Mouse (Mus musculus) spleen, postnatal 36 days (tissue): ENCODE data around the gene Hoxa10.

Experiments used
- DNase-seq, 2 experiments: peaks; one replicate each; pipeline ENCODE4 v3.0.0; 2022; ENCODE audit warnings: low spot score in 2 of 2, mixed read lengths in 1 of 2

Gene Hoxa10

GRCm38 (mm10) chr6:52245040-52245756 is 4.5 kb upstream of the Hoxa10 start:
- DNase-seq = no peak

- no peak for DNase-seq
These were observed 3.9 kb upstream of the Hoxa10 start for GRCm38 (mm10) chr6:52244471-52245039.

GRCm38 (mm10) chr6:52243681-52244121 is 3.0 kb upstream of the Hoxa10 start:
- DNase-seq = no peak

- DNase-seq = no peak
These were observed 2.2 kb upstream of the Hoxa10 start for GRCm38 (mm10) chr6:52242801-52243332.

GRCm38 (mm10) chr6:52241001-52241621 is 457 bp upstream of the Hoxa10 start:
- DNase-seq = no peak

GRCm38 (mm10) chr6:52239625-52240388 is 847 bp downstream of the Hoxa10 start:
- no peak for DNase-seq

GRCm38 (mm10) chr6:52238976-52239375 is 1.7 kb downstream of the Hoxa10 start:
- DNase-seq = no peak

GRCm38 (mm10) chr6:52238155-52238545 is 2.5 kb downstream of the Hoxa10 start:
- no peak for DNase-seq

- DNase-seq = no peak
These were observed 3.1 kb downstream of the Hoxa10 start for GRCm38 (mm10) chr6:52237346-52238154.

GRCm38 (mm10) chr6:52236806-52237205 is 3.8 kb downstream of the Hoxa10 start:
- DNase-seq = no peak

- no peak for DNase-seq
These were observed 4.8 kb downstream of the Hoxa10 start for GRCm38 (mm10) chr6:52235866-52236265.

GRCm38 (mm10) chr6:52235267-52235666 is 5.4 kb downstream of the Hoxa10 start:
- DNase-seq = no peak

GRCm38 (mm10) chr6:52234428-52235140 is 6.1 kb downstream of the Hoxa10 start:
- no peak for DNase-seq

- no peak for DNase-seq
These were observed 6.9 kb downstream of the Hoxa10 start for GRCm38 (mm10) chr6:52233546-52234427.

- no peak for DNase-seq
These were observed 7.6 kb downstream of the Hoxa10 start for GRCm38 (mm10) chr6:52232984-52233545.

GRCm38 (mm10) chr6:52232568-52232965 is 8.1 kb downstream of the Hoxa10 start:
- no peak for DNase-seq

- DNase-seq = no peak
These were observed 8.6 kb downstream of the Hoxa10 start for GRCm38 (mm10) chr6:52231885-52232567.

- no peak for DNase-seq
These were observed 10.0 kb downstream of the Hoxa10 start, which contains the start of gene Hoxa9 for GRCm38 (mm10) chr6:52230516-52231165. Gene Hoxa9, minus strand, starts transcription at chr6:52231089.
